Mouse (Mus musculus) embryo, embryonic 11 days (tissue): ENCODE data around the gene Gm13287.
"Not testable (repeated sequence)": the region's sequence is repeated elsewhere in the genome, so short reads cannot be mapped to it uniquely, and the experiment has no call there.

ENCODE experiments used
- DNase-seq: peaks from one replicate; pipeline ENCODE4 v3.0.0-alpha.2; 2015

Gm13287 gene

GRCm38 (mm10) chr4:88799365-88799764 lies 3.7 kb upstream of the Gm13287 start, which contains the start of gene Gm13285:
Gene Gm13285 (plus strand): TSS chr4:88799665.
- DNase-seq: not testable (repeated sequence)

DNA sequence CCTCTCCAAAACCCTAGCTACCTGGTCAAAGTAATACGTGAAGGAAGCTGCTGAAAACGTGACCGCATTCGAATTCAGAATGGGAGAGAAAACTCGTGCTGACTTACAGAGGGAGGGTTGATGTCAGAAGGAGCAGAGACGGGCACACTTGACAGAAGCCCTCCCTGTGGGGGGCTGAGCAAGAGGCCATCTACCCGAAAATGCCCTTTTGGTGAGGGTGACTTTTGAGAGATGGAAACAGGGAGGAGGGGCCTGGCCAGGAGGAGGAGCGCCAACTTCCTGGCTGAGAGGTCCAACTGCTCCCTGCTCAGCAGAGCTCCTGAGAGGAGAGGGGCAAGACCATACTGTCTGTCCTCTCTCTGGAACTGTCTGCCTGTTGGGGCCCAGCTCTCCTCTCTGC lies 2.2 kb downstream of the Gm13287 start, which contains the start of gene Gm13288:
TSS of gene Gm13288 (plus strand) at position 301 of the 400 bp plus-strand sequence.
- not testable (repeated sequence) for DNase-seq

DNA sequence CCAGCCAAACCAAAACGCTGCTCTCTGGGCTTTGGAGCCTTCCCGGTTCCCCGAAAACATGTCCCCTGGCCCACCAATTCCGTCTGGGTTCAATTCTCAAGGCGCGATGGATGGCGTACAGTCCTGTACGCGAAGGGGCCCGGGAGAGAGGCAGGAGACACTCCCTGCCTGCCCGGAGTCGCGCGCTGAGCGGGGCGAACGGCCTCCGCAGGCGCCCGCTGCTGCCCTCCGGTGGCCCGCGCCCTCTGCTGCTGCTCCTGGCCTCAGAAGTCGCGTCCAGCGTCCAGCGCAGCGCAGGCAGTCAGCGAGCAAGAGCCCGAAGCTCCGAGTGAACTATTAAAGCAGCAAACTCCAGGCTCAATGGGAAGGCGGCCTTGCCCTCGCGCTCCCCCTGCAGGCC lies 2.7 kb downstream of the Gm13287 start:
- not testable (repeated sequence) for DNase-seq

- no peak for DNase-seq
Measured at GRCm38 (mm10) chr4:88815928-88816327, 12.9 kb downstream of the Gm13287 start, which contains the start of gene Ifna7. Gene Ifna7 (plus strand): TSS chr4:88816228.

DNA sequence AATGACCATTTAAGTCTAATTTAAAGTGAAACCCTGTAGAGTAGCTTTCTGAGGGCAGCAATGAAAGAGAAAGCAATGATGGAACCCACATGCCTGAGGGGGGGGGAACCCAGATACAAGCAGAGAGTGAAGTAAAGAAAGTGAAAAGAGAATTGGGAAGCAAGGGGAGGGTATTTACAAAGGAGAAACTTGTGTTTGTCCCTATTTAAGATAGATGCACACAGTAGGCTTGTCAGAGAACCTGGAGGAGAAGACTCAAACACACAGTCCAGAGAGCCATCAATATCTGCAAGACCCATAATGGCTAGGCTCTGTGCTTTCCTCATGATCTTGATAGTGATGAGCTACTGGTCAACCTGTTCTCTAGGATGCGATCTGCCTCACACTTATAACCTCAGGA lies 16.6 kb downstream of the Gm13287 start, which contains the start of gene Ifna11:
TSS of gene Ifna11 (plus strand) at position 301 of the 400 bp plus-strand sequence.
- no peak for DNase-seq

DNA sequence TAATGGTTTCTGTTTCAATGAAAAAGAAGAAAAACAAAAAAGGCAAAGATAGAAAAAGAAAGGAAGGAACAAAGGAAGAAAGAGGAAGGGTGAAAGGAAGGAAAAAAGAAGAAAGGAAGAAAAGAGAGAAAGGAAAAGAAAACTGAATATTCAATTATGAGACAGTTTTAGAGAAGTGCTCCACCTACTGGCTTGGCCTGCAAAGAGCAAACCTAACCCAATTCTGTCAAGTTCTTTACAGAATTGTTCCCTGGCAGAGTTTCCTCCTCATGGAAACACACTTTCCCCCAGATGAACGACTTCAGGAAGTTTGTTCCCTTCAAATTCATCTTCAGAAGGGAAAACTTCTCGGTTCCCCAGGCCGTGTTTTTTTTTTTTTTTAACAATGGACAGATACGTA lies 19.9 kb downstream of the Gm13287 start:
- peak; percentile 37 for DNase-seq

DNA sequence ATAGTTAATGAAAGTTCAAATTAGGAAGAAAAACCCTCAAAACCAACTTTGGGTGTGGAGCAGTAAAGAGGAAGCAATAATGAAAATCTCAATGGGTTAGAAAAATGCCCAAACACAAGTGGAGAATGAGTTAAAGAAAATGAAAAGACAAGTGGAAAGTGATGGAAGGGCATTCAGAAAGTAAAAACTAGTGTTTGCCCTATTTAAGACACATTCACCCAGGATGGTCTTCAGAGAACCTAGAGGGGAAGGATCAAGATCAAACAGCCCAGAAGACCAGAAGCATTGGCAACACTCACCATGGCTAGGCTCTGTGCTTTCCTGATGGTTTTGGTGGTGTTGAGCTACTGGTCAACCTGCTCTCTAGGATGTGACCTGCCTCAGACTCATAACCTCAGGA lies 24.1 kb downstream of the Gm13287 start, which contains the start of gene Ifna6:
TSS of gene Ifna6 (plus strand) at position 301 of the 400 bp plus-strand sequence.
- DNase-seq: not testable (repeated sequence)

GRCm38 (mm10) chr4:88830523-88830922 lies 27.5 kb downstream of the Gm13287 start:
- DNase-seq: peak; percentile 39

GRCm38 (mm10) chr4:88835225-88835624 lies 32.2 kb downstream of the Gm13287 start, which contains the start of gene Ifna5:
Gene Ifna5 (plus strand): TSS chr4:88835525.
- DNase-seq: not testable (repeated sequence)

GRCm38 (mm10) chr4:88838828-88839227 lies 35.8 kb downstream of the Gm13287 start:
- peak; percentile 28 for DNase-seq

GRCm38 (mm10) chr4:88840058-88840457 lies 37.0 kb downstream of the Gm13287 start:
- DNase-seq: no peak

- DNase-seq: no peak
Measured at GRCm38 (mm10) chr4:88841438-88841911, 38.4 kb downstream of the Gm13287 start, which contains the start of gene Ifna4. Gene Ifna4 (plus strand): TSS chr4:88841861.

- DNase-seq: no peak
Measured at GRCm38 (mm10) chr4:88845334-88845733, 42.3 kb downstream of the Gm13287 start.

DNA sequence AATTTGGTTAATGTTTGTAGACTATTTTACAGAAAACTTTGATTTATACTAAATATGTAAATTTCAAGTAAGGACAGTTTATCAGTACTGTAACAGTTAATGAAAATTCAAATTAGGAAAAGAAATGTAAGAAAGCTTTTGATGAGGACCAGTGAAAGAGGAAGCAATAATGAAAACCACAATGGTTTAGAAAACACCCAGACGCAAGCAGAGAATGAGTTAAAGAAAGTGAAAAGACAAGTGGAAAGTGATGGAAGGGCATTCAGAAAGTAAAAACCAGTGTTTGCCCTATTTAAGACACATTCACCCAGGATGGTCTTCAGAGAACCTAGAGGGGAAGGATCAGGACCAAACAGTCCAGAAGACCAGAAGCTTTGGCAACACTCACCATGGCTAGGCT lies 46.6 kb downstream of the Gm13287 start, which contains the start of gene Ifna1:
TSS of gene Ifna1 (plus strand) at position 390 of the 400 bp plus-strand sequence.
- no peak for DNase-seq

DNA sequence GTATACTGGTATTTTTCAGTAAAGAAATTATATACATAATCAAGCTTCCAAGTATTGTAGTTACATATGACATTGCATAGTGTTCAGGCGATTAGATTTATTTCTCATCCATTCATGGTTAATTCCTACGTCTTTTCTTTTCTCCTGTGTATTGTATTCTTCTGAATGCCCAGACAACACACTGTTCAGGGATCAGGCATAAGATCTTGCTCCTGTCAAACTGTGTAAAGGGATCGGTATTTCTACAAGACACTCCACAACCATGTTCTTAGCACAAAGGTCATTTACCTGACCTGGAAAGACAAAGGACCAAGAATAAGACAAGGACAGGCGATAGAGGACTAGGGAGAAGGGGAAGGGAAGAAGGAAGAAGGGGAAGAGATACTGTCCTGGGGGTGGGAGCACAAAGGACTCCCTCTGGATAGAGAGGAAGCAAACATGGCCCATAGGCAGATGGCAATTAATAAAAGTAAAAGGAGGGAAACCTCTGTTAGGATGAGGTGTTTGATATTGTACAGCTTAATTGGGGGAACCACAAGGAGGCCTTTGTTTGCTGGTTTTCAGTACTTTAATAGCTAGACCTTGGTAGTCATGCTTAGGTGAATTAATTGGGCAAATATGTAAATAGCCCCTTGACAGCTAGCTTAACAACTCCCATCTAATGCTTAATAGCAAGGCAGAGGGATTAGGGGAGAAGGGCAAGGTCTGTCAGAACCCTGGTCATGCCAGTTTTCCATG lies 48.1 kb downstream of the Gm13287 start:
- DNase-seq: no peak
